Mouse (Mus musculus) monocyte, adult 5-6 weeks (primary cell): ENCODE results near the gene H2al3. TPM values are rescaled to one million over a fixed set of nuclear protein-coding genes. Genes with fewer than 3 reads are reported as not detected.

Experiments
- ATAC-seq: fragments of 153-309, 156-312 bp; replicated peaks from 2 replicates; pipeline ENCODE4 v1.8.0; 2017; ENCODE audit warnings: mild to moderate bottlenecking; ENCODE audit not compliant: low TSS enrichment, insufficient number of reproducible peaks, severe bottlenecking, poor library complexity, low FRiP score
- total RNA-seq: library from RNA; stranded (forward); fragments of 200-1000, 200-491, 200-594 nt; gene quantifications from 3 replicates; pipeline ENCODE4 v1.2.3, GENCODE M21; 2017

H2al3 gene
- not detected in 3 replicates for total RNA-seq

GRCm38 (mm10) chrX:9849403-9849802 lies at the start of gene H2al3:
H2al3 (plus strand) TSS chrX:9849703.
- ATAC-seq: no peak

- no peak for ATAC-seq
Measured at GRCm38 (mm10) chrX:9810101-9810500, 39.4 kb upstream of the H2al3 start.

GRCm38 (mm10) chrX:9812469-9812868 lies 37.0 kb upstream of the H2al3 start:
- ATAC-seq: no peak

- ATAC-seq: no peak
Measured at GRCm38 (mm10) chrX:9834779-9835178, 14.7 kb upstream of the H2al3 start.

GRCm38 (mm10) chrX:9846628-9847027 lies 2.9 kb upstream of the H2al3 start, which contains the start of gene Hypm:
Hypm (plus strand) TSS chrX:9846928.
- no peak for ATAC-seq

GRCm38 (mm10) chrX:9861859-9862258 lies 12.4 kb downstream of the H2al3 start:
- ATAC-seq: no peak

- no peak for ATAC-seq
Measured at GRCm38 (mm10) chrX:9875519-9875918, 26.0 kb downstream of the H2al3 start.

GRCm38 (mm10) chrX:9885322-9885721 lies 35.8 kb downstream of the H2al3 start, which contains the start of gene Sytl5:
Sytl5 (plus strand) TSS chrX:9885622.
- ATAC-seq: no peak

Other genes starting within 250 kb of the H2al3 start
- gene Dynlt3, start 186.7 kb upstream of the H2al3 start, total RNA-seq: 87.6 to 109 TPM (median 92.3 TPM) in 3 replicates
- gene Hypm, start 2.8 kb upstream of the H2al3 start, total RNA-seq: not detected in 3 replicates
- gene Sytl5, start 35.9 kb downstream of the H2al3 start, total RNA-seq: not detected in 3 replicates